In the genomic region with DNA sequence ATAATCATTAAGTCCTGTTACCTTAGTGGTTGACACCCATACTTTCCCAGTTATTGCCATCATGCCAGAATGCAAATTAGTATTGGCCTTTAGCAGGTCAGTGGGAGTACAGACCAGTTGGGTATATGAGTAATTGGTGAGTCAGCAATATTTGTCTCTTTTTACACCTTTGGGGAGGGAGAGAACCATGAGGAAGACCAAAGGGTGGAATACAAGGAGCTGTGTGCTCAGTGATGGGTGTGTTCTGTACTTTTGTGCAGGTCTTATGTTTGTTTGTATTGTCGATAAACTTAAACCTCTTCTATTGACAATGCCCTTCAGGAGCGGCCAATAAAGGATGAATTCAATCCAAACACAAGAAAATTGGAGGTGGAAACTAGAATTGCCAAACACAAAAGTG, we compare ENCODE assay signal across 18 mouse cellular contexts.
"Had no signal": no experiment of that assay in that cellular context is flagged by ENCODE, and none has a peak within 500 bp of the region (broad histone marks: within the 10 kb centered on the region; RNA-seq: fewer than 3 reads in every experiment).

No protein-coding gene starts in this region.

- H3K27me3 ChIP-seq: limb, embryonic 12.5 days; neural tube, embryonic 15.5 days had no signal

- H3K4me3 ChIP-seq: layer of hippocampus, adult 2 months; limb, embryonic 12.5 days; midbrain, embryonic 10.5 days; myocyte; neural tube, embryonic 15.5 days had no signal

- H3K27ac ChIP-seq: kidney, postnatal 0 days; layer of hippocampus, adult 2 months; limb, embryonic 12.5 days; liver, embryonic 14.5 days; midbrain, embryonic 10.5 days; neural tube, embryonic 15.5 days had no signal

- H3K4me1 ChIP-seq: limb, embryonic 12.5 days had no signal

- H3K9me3 ChIP-seq: limb, embryonic 12.5 days; midbrain, embryonic 10.5 days; neural tube, embryonic 15.5 days had no signal

- DNase-seq: kidney, adult 8-10 months; kidney, postnatal 36 days; liver; lung, adult 2 months; lung, postnatal 36 days; midbrain, embryonic 14.5 days; right cerebral cortex, adult 18-20 months; spleen, adult 18-20 months; thymus, adult 2 months; thymus, postnatal 25 days had no signal

- H3K9ac ChIP-seq: limb, embryonic 12.5 days; liver, embryonic 14.5 days; neural tube, embryonic 15.5 days had no signal

- ATAC-seq: lung, postnatal 0 days had no signal

- H3K4me2 ChIP-seq: limb, embryonic 12.5 days; neural tube, embryonic 15.5 days had no signal

- H3K36me3 ChIP-seq: limb, embryonic 12.5 days; midbrain, embryonic 10.5 days; neural tube, embryonic 15.5 days had no signal
